23 mouse cellular contexts compared by ENCODE assay signal in genomic region chrX:73292876-73293275, GRCm38 (mm10). TPM values are rescaled to one million over a fixed set of nuclear protein-coding genes. Genes with fewer than 3 reads are reported as not detected.
"Had no signal": no experiment of that assay in that cellular context is flagged by ENCODE, and none has a peak within 500 bp of the region (broad histone marks: within the 10 kb centered on the region; RNA-seq: fewer than 3 reads in every experiment).

Gene Xlr5a (minus strand): TSS chrX:73292976.
Gene Xlr5c (minus strand): TSS chrX:73292976.

RNA-seq across cellular contexts. Expression of gene Xlr5a, which starts in this region (rescaled TPM):
- polyA plus RNA-seq: heart, embryonic 10.5 days; heart, embryonic 11.5 days; heart, embryonic 12.5 days; heart, embryonic 13.5 days; heart, embryonic 15.5 days; heart, embryonic 16.5 days; heart, postnatal 0 days; hindbrain, embryonic 10.5 days; hindbrain, embryonic 11.5 days; hindbrain, embryonic 12.5 days; hindbrain, embryonic 13.5 days; hindbrain, embryonic 14.5 days; hindbrain, embryonic 16.5 days; hindbrain, postnatal 0 days; intestine, embryonic 14.5 days; kidney, adult 2 months; kidney, embryonic 14.5 days; kidney, embryonic 15.5 days; kidney, embryonic 16.5 days; large intestine, adult 2 months had no signal

RNA-seq across cellular contexts. Expression of gene Xlr5c, which starts in this region (rescaled TPM):
- polyA plus RNA-seq: heart, embryonic 10.5 days; heart, embryonic 11.5 days; heart, embryonic 12.5 days; heart, embryonic 13.5 days; heart, embryonic 14.5 days; heart, embryonic 15.5 days; heart, embryonic 16.5 days; heart, postnatal 0 days; hindbrain, embryonic 10.5 days; hindbrain, embryonic 11.5 days; hindbrain, embryonic 12.5 days; hindbrain, embryonic 13.5 days; hindbrain, embryonic 14.5 days; hindbrain, embryonic 15.5 days; hindbrain, embryonic 16.5 days; hindbrain, postnatal 0 days; intestine, embryonic 14.5 days; intestine, embryonic 16.5 days; kidney, embryonic 14.5 days; kidney, embryonic 15.5 days; kidney, embryonic 16.5 days; large intestine, adult 2 months had no signal
